12 mouse cellular contexts compared by ENCODE assay signal in the genomic region with DNA sequence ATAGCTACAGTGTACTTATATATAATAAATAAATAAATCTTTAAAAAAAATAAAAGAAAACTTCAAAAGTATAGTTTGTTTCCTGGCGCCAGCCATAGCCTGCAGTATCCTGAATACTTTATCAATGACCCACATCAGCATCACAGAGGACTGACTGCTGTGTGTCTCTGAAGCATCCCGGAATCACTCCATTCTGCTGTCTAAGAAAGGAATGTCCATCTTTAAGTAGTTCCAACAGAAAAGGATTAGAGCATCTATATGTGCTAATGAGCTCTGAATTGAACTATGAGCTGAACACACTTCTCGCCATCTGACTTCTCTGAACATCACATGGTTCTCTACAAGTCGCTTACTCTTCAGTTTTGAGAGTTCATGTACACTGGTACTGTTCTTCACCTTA.
"Had no signal": no experiment of that assay in that cellular context is flagged by ENCODE, and none has a peak within 500 bp of the region (broad histone marks: within the 10 kb centered on the region; RNA-seq: fewer than 3 reads in every experiment).

No protein-coding gene starts in this region.

- DNase-seq: retina, postnatal 1 day; right cerebral cortex, adult 18-20 months; right cerebral cortex, postnatal 14 days; right cerebral cortex, postnatal 25 days; right cerebral cortex, postnatal 4 days; spleen, adult 18-20 months; thymus, adult 18-20 months; thymus, adult 2 months; thymus, postnatal 14 days; thymus, postnatal 25 days; thymus, postnatal 36 days; thymus, postnatal 4 days had no signal
